Mouse (Mus musculus) lung, adult 2 months (tissue): Measurements from ENCODE around the gene Ldlrap1.

Experiments used
- CTCF ChIP-seq: fragments of 200-500 bp; IDR thresholded peaks from 2 replicates; pipeline ENCODE4 v1.5.1; 2011; ENCODE audit warnings: mild to moderate bottlenecking, low read length, control low read depth; ENCODE audit not compliant: insufficient read depth
- POLR2A ChIP-seq: fragments of 200-500 bp; IDR thresholded peaks from 2 replicates; pipeline ENCODE4 v1.6.1; 2011; ENCODE audit warnings: low read depth, mild to moderate bottlenecking, control low read depth, low read length, borderline replicate concordance; ENCODE audit errors: extremely low read depth

DNA sequence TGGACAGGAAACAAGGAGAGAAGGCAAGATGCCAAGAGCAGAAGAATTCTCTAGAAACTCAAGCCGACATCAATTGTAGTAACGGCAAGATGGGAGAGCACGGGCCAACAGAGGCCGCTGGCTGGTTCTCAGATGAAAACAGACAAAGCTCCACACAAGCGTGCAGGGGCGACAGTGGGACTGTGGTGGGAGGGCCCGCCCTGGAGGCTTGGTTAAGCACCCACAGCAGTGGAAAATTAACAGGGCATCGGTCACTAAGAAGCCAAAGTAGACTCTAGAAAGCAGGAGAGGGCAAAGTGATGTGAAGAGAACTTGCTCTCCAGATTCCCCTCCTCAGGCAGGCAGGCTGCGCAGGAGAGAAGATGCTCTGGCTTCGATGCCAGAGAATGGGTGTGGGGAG is 34.3 kb upstream of the Ldlrap1 start:
- TF ChIP-seq POLR2A (no peak), CTCF (no peak)
